ENCODE assay signal across 8 mouse cellular contexts in genomic region chr17:57275111-57275996, GRCm38 (mm10). TPM values are rescaled to one million over a fixed set of nuclear protein-coding genes. Genes with fewer than 3 reads are reported as not detected.
DNase-seq lines count a peak whose midpoint lies in the region; ATAC-seq and TF ChIP-seq lines count a peak whose summit lies in the region.

No protein-coding gene starts in this region.

- WGBS in heart, embryonic 16.5 days = under 1% methylated on average over 52 of the region's 53 CpGs
- WGBS in liver, embryonic 16.5 days (ENCODE audit: insufficient replicate concordance) = under 1% methylated on average over 53 of the region's 53 CpGs
- WGBS in neural tube, embryonic 12.5 days = under 1% methylated on average over 53 of the region's 53 CpGs
- WGBS in stomach, postnatal 0 days = 2% methylated on average over 44 of the region's 53 CpGs

- peak overlapping the region; percentile 70 for H3K9ac ChIP-seq in heart, embryonic 16.5 days (ENCODE audit: low read length)
- H3K9ac ChIP-seq in liver, embryonic 16.5 days (ENCODE audit: low read depth, low read length) = peak overlapping the region; percentile 53
- H3K9ac ChIP-seq in neural tube, embryonic 12.5 days = no peak overlapping the region
- peak overlapping the region; percentile 73 for H3K9ac ChIP-seq in stomach, postnatal 0 days (ENCODE audit: low read length)

- TF ChIP-seq CTCF in stomach, postnatal 0 days (IDR thresholded peaks at IDR 0.05; ENCODE audit: low read depth) = peak; percentile 3; the same call in 1 of the 2 replicates

- H3K4me2 ChIP-seq in heart, embryonic 16.5 days (ENCODE audit: low read depth, low read length) = peak overlapping the region; percentile 65
- peak overlapping the region; percentile 74 for H3K4me2 ChIP-seq in liver, embryonic 16.5 days (ENCODE audit: low read depth, low read length)
- peak overlapping the region; percentile 66 for H3K4me2 ChIP-seq in neural tube, embryonic 12.5 days (replicated peaks)
- H3K4me2 ChIP-seq in stomach, postnatal 0 days (replicated peaks; ENCODE audit: low read depth) = peak overlapping the region; percentile 80

- TF ChIP-seq EP300 in stomach, postnatal 0 days (optimal IDR thresholded peaks at IDR 0.05) = no peak

- H3K4me1 ChIP-seq in brown adipose tissue, adult 24 weeks (ENCODE audit: control insufficient read depth, insufficient read depth, insufficient read length, low read length) = 0 out of 2 replicates have a peak, but pooled peaks cover 3% of the 10 kb centered on the region
- H3K4me1 ChIP-seq in heart, embryonic 16.5 days (ENCODE audit: control insufficient read depth, insufficient read depth, low read length) = peaks cover 11% of the 10 kb centered on the region
- peaks cover 16% of the 10 kb centered on the region for H3K4me1 ChIP-seq in liver, embryonic 16.5 days (ENCODE audit: control insufficient read depth, low read depth, low read length)
- H3K4me1 ChIP-seq in neural tube, embryonic 12.5 days = peaks cover 17% of the 10 kb centered on the region
- no peaks in the 10 kb centered on the region; the same call in 1 of the 2 replicates for H3K4me1 ChIP-seq in stomach, postnatal 0 days (replicated peaks; ENCODE audit: control insufficient read depth, insufficient read depth)

- peaks cover 7% of the 10 kb centered on the region for H3K27me3 ChIP-seq in heart, embryonic 16.5 days (ENCODE audit: control insufficient read depth, insufficient read depth, low read length)
- peaks cover 22% of the 10 kb centered on the region for H3K27me3 ChIP-seq in liver, embryonic 16.5 days (ENCODE audit: control insufficient read depth, insufficient read depth, low read depth, low read length)
- H3K27me3 ChIP-seq in neural tube, embryonic 12.5 days (replicated peaks) = peaks cover 36% of the 10 kb centered on the region
- no peaks in the 10 kb centered on the region for H3K27me3 ChIP-seq in stomach, postnatal 0 days (ENCODE audit: control insufficient read depth, insufficient read depth, low read length)

- H3K4me3 ChIP-seq in brown adipose tissue, adult 24 weeks (ENCODE audit: insufficient read depth, low read depth, low read length) = peak overlapping the region; percentile 89
- H3K4me3 ChIP-seq in heart, embryonic 16.5 days (ENCODE audit: low read length) = peak overlapping the region; percentile 70
- peak overlapping the region; percentile 44 for H3K4me3 ChIP-seq in liver, embryonic 16.5 days (ENCODE audit: low read depth, low read length)
- peak overlapping the region; percentile 36 for H3K4me3 ChIP-seq in neural tube, embryonic 12.5 days
- H3K4me3 ChIP-seq in stomach, postnatal 0 days (ENCODE audit: low read depth, low read length) = peak overlapping the region; percentile 65

- DNase-seq in fibroblast of lung, adult 2 months (ENCODE audit: low read depth) = peak; percentile 54
- peak; percentile 97 for DNase-seq in kidney, postnatal 25 days
- DNase-seq in stomach, postnatal 0 days (ENCODE audit: low spot score) = peak; percentile 98

- H3K27ac ChIP-seq in brown adipose tissue, adult 24 weeks (replicated peaks; ENCODE audit: low read depth, low read length) = peak overlapping the region; percentile 99
- H3K27ac ChIP-seq in heart, embryonic 16.5 days (ENCODE audit: low read length) = peak overlapping the region; percentile 51; the same call in 1 of the 2 replicates
- H3K27ac ChIP-seq in liver, embryonic 16.5 days (ENCODE audit: low read length) = no peak overlapping the region
- H3K27ac ChIP-seq in neural tube, embryonic 12.5 days = no peak overlapping the region
- peak overlapping the region; percentile 89 for H3K27ac ChIP-seq in stomach, postnatal 0 days (replicated peaks)

- ATAC-seq in CD4-positive, CD25-positive, alpha-beta regulatory T cell, adult 4 months = peak; percentile 66
- ATAC-seq in heart, embryonic 16.5 days (replicated peaks; ENCODE audit: extremely low read depth, insufficient read depth, low FRiP score) = peak; percentile 79
- peak; percentile 80 for ATAC-seq in liver, embryonic 16.5 days (ENCODE audit: low read depth)
- ATAC-seq in neural tube, embryonic 12.5 days (ENCODE audit: low FRiP score, low read depth) = peak; percentile 64
- peak; percentile 93 for ATAC-seq in stomach, postnatal 0 days (ENCODE audit: low FRiP score, low TSS enrichment)

- H3K9me3 ChIP-seq in heart, embryonic 16.5 days (replicated peaks; ENCODE audit: control insufficient read depth, low read length) = no peaks in the 10 kb centered on the region
- no peaks in the 10 kb centered on the region for H3K9me3 ChIP-seq in liver, embryonic 16.5 days (replicated peaks; ENCODE audit: control insufficient read depth, low read length)
- H3K9me3 ChIP-seq in neural tube, embryonic 12.5 days = no peaks in the 10 kb centered on the region
- no peaks in the 10 kb centered on the region for H3K9me3 ChIP-seq in stomach, postnatal 0 days (ENCODE audit: control insufficient read depth, low read length)

- H3K36me3 ChIP-seq in heart, embryonic 16.5 days (ENCODE audit: control insufficient read depth, insufficient read depth) = no peaks in the 10 kb centered on the region
- no peaks in the 10 kb centered on the region for H3K36me3 ChIP-seq in liver, embryonic 16.5 days (ENCODE audit: control insufficient read depth, insufficient read depth)
- H3K36me3 ChIP-seq in neural tube, embryonic 12.5 days = no peaks in the 10 kb centered on the region
- H3K36me3 ChIP-seq in stomach, postnatal 0 days (ENCODE audit: control insufficient read depth, insufficient read depth, low read length) = no peaks in the 10 kb centered on the region

RNA-seq across cellular contexts. Expression of gene Vav1, which starts 3.5 kb away (rescaled TPM):
- polyA plus RNA-seq in CD4-positive, CD25-positive, alpha-beta regulatory T cell, adult 4 months (2017; shearing (Covaris generic)) = 100 to 1,000 TPM in 1 of 2 experiments, 10 to 100 TPM in 1; 88.9 to 130 TPM
- 1.3 and 1.5 TPM in 2 replicates for polyA plus RNA-seq in brown adipose tissue, adult 24 weeks (2012; ENCODE audit: insufficient read depth, insufficient read length, missing spikeins)
- 6.6 and 13.5 TPM in 2 replicates for polyA plus RNA-seq in heart, embryonic 16.5 days (2015; fragmentation: Nextera tagmentation; extraction: Ambion mirVana)
- polyA plus RNA-seq in liver, embryonic 16.5 days (2015; fragmentation: Nextera tagmentation; extraction: Ambion mirVana) = 13.7 and 14.4 TPM in 2 replicates
- polyA plus RNA-seq in neural tube, embryonic 12.5 days (2016; fragmentation: Nextera tagmentation; extraction: Ambion mirVana) = 1.8 and 2.0 TPM in 2 replicates
- 1.4 and 1.6 TPM in 2 replicates for polyA plus RNA-seq in stomach, postnatal 0 days (2015; fragmentation: Nextera tagmentation; extraction: Ambion mirVana)

RNA-seq across cellular contexts. Expression of gene Trip10, which starts 26.1 kb away (rescaled TPM):
- polyA plus RNA-seq in CD4-positive, CD25-positive, alpha-beta regulatory T cell, adult 4 months (2017; shearing (Covaris generic)) = 1 to 10 TPM; 2.6 to 3.6 TPM
- polyA plus RNA-seq in brown adipose tissue, adult 24 weeks (2012; ENCODE audit: insufficient read depth, insufficient read length, missing spikeins) = 20.4 and 30.0 TPM in 2 replicates
- 47.8 TPM in 2 replicates for polyA plus RNA-seq in heart, embryonic 16.5 days (2015; fragmentation: Nextera tagmentation; extraction: Ambion mirVana)
- 10.4 TPM in 2 replicates for polyA plus RNA-seq in liver, embryonic 16.5 days (2015; fragmentation: Nextera tagmentation; extraction: Ambion mirVana)
- polyA plus RNA-seq in neural tube, embryonic 12.5 days (2016; fragmentation: Nextera tagmentation; extraction: Ambion mirVana) = 19.7 and 20.6 TPM in 2 replicates
- 27.5 and 29.9 TPM in 2 replicates for polyA plus RNA-seq in stomach, postnatal 0 days (2015; fragmentation: Nextera tagmentation; extraction: Ambion mirVana)

RNA-seq across cellular contexts. Expression of gene Gpr108, which starts 27.1 kb away (rescaled TPM):
- polyA plus RNA-seq in CD4-positive, CD25-positive, alpha-beta regulatory T cell, adult 4 months (2017; shearing (Covaris generic)) = 10 to 100 TPM; 62.0 to 94.4 TPM
- 36.4 and 36.6 TPM in 2 replicates for polyA plus RNA-seq in brown adipose tissue, adult 24 weeks (2012; ENCODE audit: insufficient read depth, insufficient read length, missing spikeins)
- 28.9 and 30.3 TPM in 2 replicates for polyA plus RNA-seq in heart, embryonic 16.5 days (2015; fragmentation: Nextera tagmentation; extraction: Ambion mirVana)
- 11.4 and 12.6 TPM in 2 replicates for polyA plus RNA-seq in liver, embryonic 16.5 days (2015; fragmentation: Nextera tagmentation; extraction: Ambion mirVana)
- 24.2 and 24.3 TPM in 2 replicates for polyA plus RNA-seq in neural tube, embryonic 12.5 days (2016; fragmentation: Nextera tagmentation; extraction: Ambion mirVana)
- polyA plus RNA-seq in stomach, postnatal 0 days (2015; fragmentation: Nextera tagmentation; extraction: Ambion mirVana) = 48.0 and 52.4 TPM in 2 replicates

RNA-seq across cellular contexts. Expression of gene C3, which starts 47.4 kb away (rescaled TPM):
- 1 to 10 TPM in 1 of 2 experiments, under 1 TPM in 1; 0.85 to 1.3 TPM for polyA plus RNA-seq in CD4-positive, CD25-positive, alpha-beta regulatory T cell, adult 4 months (2017; shearing (Covaris generic))
- 266 and 361 TPM in 2 replicates for polyA plus RNA-seq in brown adipose tissue, adult 24 weeks (2012; ENCODE audit: insufficient read depth, insufficient read length, missing spikeins)
- 3.5 and 6.3 TPM in 2 replicates for polyA plus RNA-seq in heart, embryonic 16.5 days (2015; fragmentation: Nextera tagmentation; extraction: Ambion mirVana)
- polyA plus RNA-seq in liver, embryonic 16.5 days (2015; fragmentation: Nextera tagmentation; extraction: Ambion mirVana) = 494 and 609 TPM in 2 replicates
- 0.68 and 0.97 TPM in 2 replicates for polyA plus RNA-seq in neural tube, embryonic 12.5 days (2016; fragmentation: Nextera tagmentation; extraction: Ambion mirVana)
- polyA plus RNA-seq in stomach, postnatal 0 days (2015; fragmentation: Nextera tagmentation; extraction: Ambion mirVana) = 9.3 and 9.8 TPM in 2 replicates

Comparison
In these comparisons a context has a peak if more than half of its experiments do, and no peak if none do; other contexts are left out.
1. H3K27ac ChIP-seq: peak in brown adipose tissue, adult 24 weeks (single experiment), heart, embryonic 16.5 days (single experiment) and stomach, postnatal 0 days (single experiment); none in liver, embryonic 16.5 days (single experiment) and neural tube, embryonic 12.5 days (single experiment).
2. H3K4me3 ChIP-seq: peak in every context shown above with its lines; median percentile 89 in brown adipose tissue, adult 24 weeks; 70 in heart, embryonic 16.5 days; 65 in stomach, postnatal 0 days; 44 in liver, embryonic 16.5 days; 36 in neural tube, embryonic 12.5 days.
3. Peak in every context shown above with its lines, with median percentiles within 50 percentile points of each other: ATAC-seq, DNase-seq and H3K4me2 ChIP-seq.